Mouse (Mus musculus): ENCODE data around the gene Dnm2. TPM values are rescaled to one million over a fixed set of nuclear protein-coding genes. Genes with fewer than 3 reads are reported as not detected.

Dnm2 gene
- polyA plus RNA-seq, 1 experiment from 2014 or later, result 76.0 TPM

DNA sequence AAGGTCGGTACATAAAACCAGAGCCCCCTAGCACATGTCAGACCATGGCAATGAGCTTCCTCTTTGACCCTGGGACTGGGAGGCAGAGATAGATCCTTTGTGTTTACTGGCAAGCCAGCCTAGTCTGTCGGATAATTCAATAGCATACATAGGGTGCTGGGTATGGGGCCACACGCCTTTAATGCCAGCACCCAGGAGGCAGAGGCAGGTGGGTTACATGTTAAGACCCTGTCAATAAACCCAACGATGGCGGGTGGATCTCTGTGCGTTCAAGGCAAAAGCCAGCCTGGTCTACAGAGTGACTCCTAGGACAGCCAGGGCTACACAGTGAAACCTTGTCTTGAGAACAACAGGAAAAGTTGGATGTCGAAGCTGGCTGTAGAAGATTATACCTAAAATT is 16.1 kb upstream of the Dnm2 start:
- WGBS, result 68% methylated on average over 7 of the region's 7 CpGs
- Histone ChIP-seq H3K9me3 (ENCODE audit: control insufficient read depth, low read length) (no peaks in the 10 kb centered on the region), H3K4me3 (ENCODE audit: low read depth, low read length) (no peak overlapping the region), H3K4me1 (replicated peaks; ENCODE audit: control insufficient read depth, insufficient read depth) (no peaks in the 10 kb centered on the region), H3K9ac (ENCODE audit: low read length) (no peak overlapping the region), H3K27me3 (ENCODE audit: control insufficient read depth, insufficient read depth, low read length) (no peaks in the 10 kb centered on the region), H3K36me3 (ENCODE audit: control insufficient read depth, insufficient read depth, low read length) (peaks cover 17% of the 10 kb centered on the region; the same call in 1 of the 2 replicates), H3K4me2 (replicated peaks; ENCODE audit: low read depth) (no peak overlapping the region), H3K27ac (replicated peaks) (no peak overlapping the region)
- DNase-seq (ENCODE audit: low spot score) (no peak), ATAC-seq (ENCODE audit: low FRiP score, low TSS enrichment) (no peak)
- TF ChIP-seq EP300 (optimal IDR thresholded peaks at IDR 0.05), result no peak
- no peak for TF ChIP-seq CTCF (IDR thresholded peaks at IDR 0.05; ENCODE audit: low read depth)

DNA sequence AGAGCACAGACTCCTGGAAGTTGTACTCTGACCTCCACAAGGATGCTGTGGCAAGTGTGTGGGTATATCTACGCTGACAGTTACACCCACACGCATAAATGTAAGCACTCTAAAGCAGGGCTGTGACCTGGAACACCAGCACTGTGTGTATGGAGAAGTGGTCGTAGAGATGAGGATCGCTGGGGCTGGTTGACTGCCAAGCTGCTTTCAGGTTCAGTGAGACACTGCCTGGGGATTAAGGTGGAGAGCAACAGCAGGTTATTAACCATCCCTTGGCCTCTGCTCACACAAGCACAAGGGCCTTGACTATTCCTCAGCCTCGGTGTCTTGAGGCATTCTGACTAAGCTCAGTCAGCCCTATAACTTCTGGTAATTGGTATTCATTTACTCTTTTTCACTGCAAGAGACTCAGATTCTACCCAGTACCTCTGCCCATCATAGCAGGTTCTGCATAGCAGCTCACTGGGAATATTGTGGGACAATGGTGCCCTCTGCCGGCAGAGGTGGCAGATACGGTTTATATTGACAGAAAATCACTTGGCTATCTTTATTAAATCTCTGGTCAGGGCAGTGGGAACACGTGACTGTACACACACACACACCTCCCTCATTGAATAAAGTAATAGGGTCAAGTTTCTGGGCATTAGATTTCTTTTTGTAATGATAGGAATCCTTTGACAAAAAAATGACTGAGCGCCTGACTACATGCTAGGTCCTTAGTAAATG is 15.0 kb upstream of the Dnm2 start:
- ATAC-seq (ENCODE audit: low FRiP score, low TSS enrichment), result no peak
- no peaks in the 10 kb centered on the region; the same call in 1 of the 2 replicates for H3K4me1 ChIP-seq (replicated peaks; ENCODE audit: control insufficient read depth, insufficient read depth)
- no peaks in the 10 kb centered on the region for H3K27me3 ChIP-seq (ENCODE audit: control insufficient read depth, insufficient read depth, low read length)
- DNase-seq (ENCODE audit: low spot score), result peak; percentile 88
- no peak overlapping the region for H3K27ac ChIP-seq (replicated peaks)
- 29% methylated on average over 9 of the region's 9 CpGs for WGBS
- no peak overlapping the region for H3K4me2 ChIP-seq (replicated peaks; ENCODE audit: low read depth)
- H3K9me3 ChIP-seq (ENCODE audit: control insufficient read depth, low read length), result no peaks in the 10 kb centered on the region
- H3K9ac ChIP-seq (ENCODE audit: low read length), result no peak overlapping the region
- peak; percentile 90 for TF ChIP-seq CTCF (IDR thresholded peaks at IDR 0.05; ENCODE audit: low read depth)
- TF ChIP-seq EP300 (optimal IDR thresholded peaks at IDR 0.05), result no peak
- H3K4me3 ChIP-seq (ENCODE audit: low read depth, low read length), result no peak overlapping the region
- peaks cover 11% of the 10 kb centered on the region; the same call in 1 of the 2 replicates for H3K36me3 ChIP-seq (ENCODE audit: control insufficient read depth, insufficient read depth, low read length)

DNA sequence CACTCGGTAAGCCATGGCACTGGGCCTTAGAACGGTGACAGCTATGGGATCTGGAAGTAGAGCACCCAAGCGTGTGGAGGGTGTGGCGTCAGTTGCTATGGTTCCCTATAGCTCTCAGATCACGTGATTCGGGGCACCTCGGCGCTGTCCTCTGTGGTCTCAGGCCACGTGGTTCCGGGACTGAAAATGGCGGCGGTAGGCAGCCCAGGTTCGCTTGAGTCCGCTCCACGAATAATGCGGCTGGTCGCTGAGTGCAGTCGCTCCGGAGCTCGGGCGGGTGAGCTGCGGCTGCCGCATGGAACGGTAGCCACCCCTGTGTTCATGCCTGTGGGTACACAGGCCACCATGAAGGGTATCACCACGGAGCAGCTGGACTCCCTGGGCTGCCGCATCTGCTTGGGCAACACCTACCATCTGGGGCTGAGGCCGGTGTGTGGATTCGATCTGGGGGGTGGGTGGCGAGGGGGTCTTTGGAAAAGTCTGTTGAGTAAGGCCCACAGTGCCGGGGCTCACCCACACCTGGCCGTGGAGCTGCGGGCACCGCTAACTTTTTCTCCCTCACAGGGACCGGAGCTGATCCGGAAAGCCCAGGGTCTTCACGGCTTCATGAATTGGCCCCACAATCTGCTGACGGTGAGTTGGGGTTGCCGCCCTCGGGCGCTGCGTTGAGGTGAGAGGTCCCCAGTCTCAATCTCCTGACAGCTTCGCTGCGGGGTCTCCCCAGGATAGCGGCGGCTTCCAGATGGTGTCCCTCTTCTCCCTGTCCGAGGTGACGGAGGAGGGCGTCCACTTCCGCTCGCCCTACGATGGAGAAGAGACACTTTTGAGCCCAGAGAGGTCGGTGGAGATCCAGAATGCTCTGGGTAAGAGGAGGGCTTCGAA is 12.8 kb upstream of the Dnm2 start, which contains the start of gene Qtrt1:
Gene Qtrt1, plus strand, starts transcription at position 169 of the 882 bp plus-strand sequence.
- ATAC-seq (ENCODE audit: low FRiP score, low TSS enrichment), result peak; percentile 91
- 2% methylated on average over 53 of the region's 53 CpGs for WGBS

DNA sequence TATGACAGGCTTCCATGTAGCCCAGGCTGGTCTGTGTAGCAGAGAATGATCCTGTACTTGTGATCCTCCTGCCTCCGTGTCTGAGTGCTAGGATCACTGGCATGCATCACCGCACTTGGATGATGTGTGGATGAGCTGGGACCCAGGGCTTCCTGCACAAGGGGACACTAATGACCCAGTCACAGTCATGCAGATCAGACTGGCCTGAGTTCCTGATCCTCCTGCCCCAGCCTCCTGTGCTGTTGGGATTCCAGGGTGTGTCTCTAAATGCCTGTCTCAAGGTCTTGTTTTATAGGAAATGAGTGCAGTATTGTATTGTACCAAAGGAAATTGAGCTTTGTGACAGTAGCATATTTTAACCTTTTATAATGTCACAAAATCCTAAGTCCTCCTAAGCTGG is 6.8 kb upstream of the Dnm2 start:
- DNase-seq (ENCODE audit: low spot score) (no peak), ATAC-seq (ENCODE audit: low FRiP score, low TSS enrichment) (no peak)
- Histone ChIP-seq H3K9ac (ENCODE audit: low read length) (no peak overlapping the region), H3K36me3 (ENCODE audit: control insufficient read depth, insufficient read depth, low read length) (peaks cover 11% of the 10 kb centered on the region; the same call in 1 of the 2 replicates), H3K4me3 (ENCODE audit: low read depth, low read length) (no peak overlapping the region), H3K4me2 (replicated peaks; ENCODE audit: low read depth) (no peak overlapping the region), H3K27me3 (ENCODE audit: control insufficient read depth, insufficient read depth, low read length) (no peaks in the 10 kb centered on the region), H3K27ac (replicated peaks) (no peak overlapping the region), H3K4me1 (replicated peaks; ENCODE audit: control insufficient read depth, insufficient read depth) (no peaks in the 10 kb centered on the region; the same call in 1 of the 2 replicates), H3K9me3 (ENCODE audit: control insufficient read depth, low read length) (no peaks in the 10 kb centered on the region)
- 88% methylated on average over 2 of the region's 2 CpGs for WGBS
- TF ChIP-seq CTCF (IDR thresholded peaks at IDR 0.05; ENCODE audit: low read depth) (no peak), EP300 (optimal IDR thresholded peaks at IDR 0.05) (no peak)

More for the DNA sequence above, 12.8 kb upstream of the Dnm2 start, which contains the start of gene Qtrt1:
- Histone ChIP-seq H3K4me1 (replicated peaks; ENCODE audit: control insufficient read depth, insufficient read depth) (no peaks in the 10 kb centered on the region; the same call in 1 of the 2 replicates), H3K27me3 (ENCODE audit: control insufficient read depth, insufficient read depth, low read length) (no peaks in the 10 kb centered on the region), H3K27ac (replicated peaks) (peak within 1 kb of the TSS; percentile 78), H3K4me2 (replicated peaks; ENCODE audit: low read depth) (peak within 1 kb of the TSS; percentile 92), H3K4me3 (ENCODE audit: low read depth, low read length) (peak within 1 kb of the TSS; percentile 68), H3K9me3 (ENCODE audit: control insufficient read depth, low read length) (no peaks in the 10 kb centered on the region), H3K9ac (ENCODE audit: low read length) (peak within 1 kb of the TSS; percentile 76), H3K36me3 (ENCODE audit: control insufficient read depth, insufficient read depth, low read length) (0 out of 2 replicates have a peak, but pooled peaks cover 2% of the 10 kb centered on the region)
- TF ChIP-seq EP300 (optimal IDR thresholded peaks at IDR 0.05), result no peak
- no peak for TF ChIP-seq CTCF (IDR thresholded peaks at IDR 0.05; ENCODE audit: low read depth)
- peak; percentile 92 for DNase-seq (ENCODE audit: low spot score)

DNA sequence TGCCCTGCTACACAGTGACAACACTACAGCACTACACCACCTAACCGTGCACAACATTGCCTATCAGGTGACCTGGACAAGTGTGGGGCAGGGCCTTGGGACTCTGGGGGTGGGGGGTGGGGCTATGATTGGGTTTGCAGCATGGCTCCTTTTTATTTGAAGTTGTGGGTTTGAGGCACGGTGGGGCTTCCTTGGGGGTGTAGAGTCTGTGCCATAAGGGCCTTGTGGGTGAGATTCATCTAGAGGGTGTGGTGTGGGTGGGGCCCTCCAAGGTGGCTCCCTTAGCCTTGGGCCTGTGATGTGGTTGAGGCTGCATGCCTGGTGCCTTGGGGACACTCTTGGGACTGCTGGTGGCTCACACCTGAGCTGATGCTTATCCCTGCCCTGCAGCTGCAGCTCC is 5.1 kb upstream of the Dnm2 start:
- WGBS, result 68% methylated on average over 2 of the region's 2 CpGs
- Histone ChIP-seq H3K27me3 (ENCODE audit: control insufficient read depth, insufficient read depth, low read length) (no peaks in the 10 kb centered on the region), H3K4me3 (ENCODE audit: low read depth, low read length) (no peak overlapping the region), H3K4me2 (replicated peaks; ENCODE audit: low read depth) (no peak overlapping the region), H3K9ac (ENCODE audit: low read length) (no peak overlapping the region), H3K36me3 (ENCODE audit: control insufficient read depth, insufficient read depth, low read length) (peaks cover 11% of the 10 kb centered on the region; the same call in 1 of the 2 replicates), H3K27ac (replicated peaks) (no peak overlapping the region), H3K9me3 (ENCODE audit: control insufficient read depth, low read length) (no peaks in the 10 kb centered on the region), H3K4me1 (replicated peaks; ENCODE audit: control insufficient read depth, insufficient read depth) (no peaks in the 10 kb centered on the region; the same call in 1 of the 2 replicates)
- ATAC-seq (ENCODE audit: low FRiP score, low TSS enrichment), result no peak
- TF ChIP-seq EP300 (optimal IDR thresholded peaks at IDR 0.05), result no peak
- no peak for TF ChIP-seq CTCF (IDR thresholded peaks at IDR 0.05; ENCODE audit: low read depth)
- no peak for DNase-seq (ENCODE audit: low spot score)

All from stomach, postnatal 0 days (tissue).